Mouse (Mus musculus) forebrain, postnatal 0 days (tissue): ENCODE data around the gene Ggct. TPM values are rescaled to one million over a fixed set of nuclear protein-coding genes. Genes with fewer than 3 reads are reported as not detected.
A peak's percentile ranks its signal among the peaks of the same experiment; 100 is the strongest.

Experiments used
- ATAC-seq: fragments of 200-750 bp; cut with Nextera tagmentation; 2 replicates; pipeline ENCODE4 v1.8.0; 2017; ENCODE audit warnings: mild to moderate bottlenecking, moderate library complexity
- DNase-seq: peaks from one replicate; pipeline ENCODE4 v3.0.0-alpha.2; 2015
- H3K27ac ChIP-seq: fragments of 300-500 bp; sonication (generic); 2 replicates; pipeline ENCODE4 v1.5.1; 2014; ENCODE audit warnings: low read depth, mild to moderate bottlenecking, antibody characterized with exemption, low read length, moderate library complexity, mixed read lengths
- H3K27me3 ChIP-seq: fragments of 300-500 bp; sonication (generic); 2 replicates; pipeline ENCODE4 v1.6.1; 2014; ENCODE audit warnings: mild to moderate bottlenecking, low read length, mixed read lengths; ENCODE audit not compliant: insufficient read depth
- H3K36me3 ChIP-seq: fragments of 300-500 bp; sonication (generic); 2 replicates; pipeline ENCODE4 v1.6.1; 2014; ENCODE audit warnings: mild to moderate bottlenecking, moderate library complexity; ENCODE audit not compliant: insufficient read depth
- H3K4me1 ChIP-seq: fragments of 300-500 bp; sonication (generic); 2 replicates; pipeline ENCODE4 v1.6.1; 2014; ENCODE audit warnings: antibody characterized with exemption; ENCODE audit not compliant: insufficient read depth
- H3K4me2 ChIP-seq: fragments of 300-500 bp; sonication (generic); 2 replicates; pipeline ENCODE4 v1.6.1; 2014; ENCODE audit warnings: low read depth, mild to moderate bottlenecking, moderate library complexity
- H3K4me3 ChIP-seq: fragments of 300-500 bp; sonication (generic); 2 replicates; pipeline ENCODE4 v1.5.1; 2014; ENCODE audit warnings: low read depth, low read length, mixed read lengths
- H3K9ac ChIP-seq: fragments of 300-500 bp; sonication (generic); 2 replicates; pipeline ENCODE4 v1.6.1; 2014; ENCODE audit warnings: mild to moderate bottlenecking
- H3K9me3 ChIP-seq: fragments of 300-500 bp; sonication (generic); 2 replicates; pipeline ENCODE4 v1.6.1; 2016; ENCODE audit warnings: low read length
- CTCF ChIP-seq: sonication (generic); IDR thresholded peaks from 2 replicates; pipeline ENCODE4 v1.5.1; 2016; ENCODE audit warnings: antibody characterized with exemption, control low read depth, low read depth
- WGBS: fragments of 180-500 bp; shearing (Covaris S2); extraction: QIAGEN DNeasy Blood & Tissue Kit; methylation state at CpG from one replicate; pipeline ENCODE4 v1.1.7; 2014; 5-methylcytosine and 5-hydroxymethylcytosine counted together
- polyA plus RNA-seq: library from polyadenylated mRNA; unstranded; fragments of >200 nt; fragmentation: Nextera tagmentation; extraction: Ambion mirVana; gene quantifications from 2 replicates; pipeline ENCODE4 v1.2.1, GENCODE M21; 2015
- total RNA-seq: library from RNA; depleted of rRNA; stranded (reverse); fragments of >200 nt; gene quantifications from 2 replicates; pipeline ENCODE4 v1.2.3, GENCODE M21; 2014

The Ggct gene
- total and polyA plus RNA-seq, 2 experiments from 2014 or later: 2.8 to 22.2 TPM

- Histone ChIP-seq H3K36me3 (no peaks in the 10 kb centered on the region), H3K27me3 (peaks cover 17% of the 10 kb centered on the region), H3K4me1 (0 out of 2 replicates have a peak, but pooled peaks cover 5% of the 10 kb centered on the region), H3K9ac (no peak overlapping the region), H3K4me2 (no peak overlapping the region), H3K9me3 (no peaks in the 10 kb centered on the region), H3K27ac (no peak overlapping the region), H3K4me3 (no peak overlapping the region)
- ATAC-seq: no peak
- TF ChIP-seq CTCF: no peak
- 60% methylated on average over 4 of the region's 4 CpGs for WGBS
- DNase-seq: no peak
Measured at GRCm38 (mm10) chr6:55010330-55011091, 17.8 kb upstream of the Ggct start.

DNA sequence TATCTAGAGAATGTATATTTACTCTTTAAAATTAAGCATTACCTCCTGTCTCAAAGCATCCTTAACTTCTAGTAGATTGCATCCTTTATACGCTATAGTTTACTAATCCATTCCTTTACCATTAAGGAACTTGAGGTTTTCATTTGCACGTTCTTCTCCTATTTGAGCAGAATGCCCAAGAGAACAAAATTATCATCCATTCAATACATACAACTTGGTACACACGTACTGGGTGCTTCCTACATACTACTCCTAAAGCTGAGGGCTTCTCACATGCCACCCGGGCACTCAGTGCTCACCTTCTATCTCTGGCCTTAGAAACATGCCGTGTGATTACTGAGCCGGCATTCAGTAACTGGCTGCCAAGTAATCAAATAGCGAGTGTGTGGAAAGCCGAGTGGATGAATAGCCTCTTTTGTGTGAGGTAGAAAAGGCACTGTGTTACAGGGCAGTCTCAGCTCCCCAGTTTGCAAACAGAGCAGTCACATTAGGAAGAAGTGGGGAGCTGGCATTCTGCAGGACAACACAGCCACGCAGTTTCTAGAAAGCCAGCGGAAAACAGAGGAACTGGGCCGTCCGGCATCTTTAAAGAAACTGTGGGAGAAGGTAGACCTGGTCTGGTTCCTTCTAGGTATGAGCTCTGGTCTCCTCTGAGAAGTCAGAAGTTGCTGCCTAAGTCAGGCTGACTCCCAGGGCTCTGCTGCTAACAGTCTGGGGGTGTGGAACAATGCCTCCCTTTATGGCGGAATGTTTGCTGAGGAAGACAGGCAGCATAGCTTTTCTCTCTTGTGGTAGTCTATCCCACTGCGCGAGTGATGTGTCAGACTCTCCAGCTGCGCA, 16.9 kb upstream of the Ggct start:
- no peak overlapping the region; the same call in 1 of the 2 replicates for H3K9ac ChIP-seq
- no peaks in the 10 kb centered on the region for H3K9me3 ChIP-seq
- H3K36me3 ChIP-seq: no peaks in the 10 kb centered on the region
- WGBS: 11% methylated on average over 16 of the region's 16 CpGs
- 0 out of 2 replicates have a peak, but pooled peaks cover 5% of the 10 kb centered on the region for H3K4me1 ChIP-seq
- peaks cover 17% of the 10 kb centered on the region for H3K27me3 ChIP-seq
- no peak for TF ChIP-seq CTCF
- no peak overlapping the region for H3K4me3 ChIP-seq
- H3K27ac ChIP-seq: no peak overlapping the region
- peak; percentile 77 for ATAC-seq
- H3K4me2 ChIP-seq: peak overlapping the region; percentile 24
- DNase-seq: peak; percentile 34

GRCm38 (mm10) chr6:55008401-55008800, 15.7 kb upstream of the Ggct start:
- ATAC-seq (no peak), DNase-seq (no peak)
- TF ChIP-seq CTCF: no peak
- Histone ChIP-seq H3K9me3 (no peaks in the 10 kb centered on the region), H3K4me1 (0 out of 2 replicates have a peak, but pooled peaks cover 5% of the 10 kb centered on the region), H3K4me3 (no peak overlapping the region), H3K9ac (no peak overlapping the region), H3K4me2 (no peak overlapping the region), H3K27ac (no peak overlapping the region), H3K27me3 (peaks cover 17% of the 10 kb centered on the region), H3K36me3 (no peaks in the 10 kb centered on the region)
- WGBS: 86% methylated on average over 8 of the region's 8 CpGs

GRCm38 (mm10) chr6:55003559-55003958, 10.8 kb upstream of the Ggct start:
- Histone ChIP-seq H3K4me1 (no peaks in the 10 kb centered on the region), H3K4me2 (no peak overlapping the region), H3K27ac (no peak overlapping the region), H3K36me3 (no peaks in the 10 kb centered on the region), H3K4me3 (no peak overlapping the region), H3K27me3 (peaks cover 17% of the 10 kb centered on the region), H3K9ac (no peak overlapping the region), H3K9me3 (no peaks in the 10 kb centered on the region)
- no peak for ATAC-seq
- TF ChIP-seq CTCF: no peak
- WGBS: 83% methylated on average over 4 of the region's 4 CpGs
- no peak for DNase-seq

DNA sequence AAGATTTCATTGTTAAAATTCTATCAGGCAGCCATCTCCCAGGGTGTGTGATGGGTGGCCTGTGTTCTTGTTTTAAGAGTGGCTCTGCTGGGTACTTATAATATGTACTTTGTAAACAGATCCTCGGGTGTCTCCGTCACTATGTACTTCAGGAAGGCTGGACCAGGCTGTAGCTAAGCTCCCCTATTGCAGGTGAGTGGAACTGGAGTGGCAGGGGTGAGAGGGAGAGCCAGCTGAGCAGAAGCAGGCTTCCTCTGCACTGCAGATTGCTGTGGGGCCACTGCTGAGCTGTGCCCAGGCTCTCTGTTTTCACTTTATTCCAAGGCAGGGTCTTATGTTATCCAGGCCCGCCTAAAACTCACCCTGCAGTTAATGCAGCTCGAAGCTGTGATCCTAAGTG, 9.7 kb upstream of the Ggct start:
- 75% methylated on average over 4 of the region's 4 CpGs for WGBS
- ATAC-seq: no peak

GRCm38 (mm10) chr6:55001320-55001719, 8.6 kb upstream of the Ggct start:
- H3K27ac ChIP-seq: no peak overlapping the region
- H3K27me3 ChIP-seq: 0 out of 2 replicates have a peak, but pooled peaks cover under 1% of the 10 kb centered on the region
- H3K9ac ChIP-seq: no peak overlapping the region
- no peak overlapping the region for H3K4me2 ChIP-seq
- no peak overlapping the region for H3K4me3 ChIP-seq
- WGBS: 87% methylated on average over 4 of the region's 4 CpGs
- H3K9me3 ChIP-seq: no peaks in the 10 kb centered on the region
- no peak for ATAC-seq
- no peak for TF ChIP-seq CTCF
- H3K4me1 ChIP-seq: no peaks in the 10 kb centered on the region
- DNase-seq: no peak
- H3K36me3 ChIP-seq: no peaks in the 10 kb centered on the region

More for the DNA sequence above, 9.7 kb upstream of the Ggct start:
- DNase-seq: no peak
- no peaks in the 10 kb centered on the region for H3K36me3 ChIP-seq
- H3K27me3 ChIP-seq: peaks cover 8% of the 10 kb centered on the region; the same call in 1 of the 2 replicates
- no peak overlapping the region for H3K9ac ChIP-seq
- no peaks in the 10 kb centered on the region for H3K4me1 ChIP-seq
- no peak overlapping the region for H3K4me2 ChIP-seq
- H3K9me3 ChIP-seq: no peaks in the 10 kb centered on the region
- H3K27ac ChIP-seq: no peak overlapping the region
- TF ChIP-seq CTCF: no peak
- H3K4me3 ChIP-seq: no peak overlapping the region

DNA sequence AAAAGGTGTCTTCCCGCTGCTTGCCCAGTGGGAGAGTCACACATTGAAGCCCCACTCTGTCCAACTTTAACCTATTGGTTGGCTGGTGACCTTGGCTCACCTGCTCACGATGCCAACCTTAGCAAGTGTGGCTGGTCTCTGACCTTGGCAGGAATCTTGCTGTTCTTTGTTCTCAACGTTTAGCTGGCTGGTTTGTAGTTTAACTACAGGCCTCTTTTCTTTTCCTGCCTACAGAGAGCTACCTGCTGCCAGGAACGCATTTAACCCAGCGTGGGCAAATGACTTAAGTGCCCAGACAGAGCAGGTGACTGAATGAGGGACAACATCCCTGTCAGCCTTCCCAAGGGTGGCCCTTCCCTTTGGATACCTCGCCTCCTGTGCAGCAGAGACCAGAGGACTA, 5.0 kb upstream of the Ggct start:
- H3K9ac ChIP-seq: no peak overlapping the region
- H3K27ac ChIP-seq: no peak overlapping the region
- ATAC-seq (no peak), DNase-seq (no peak)
- H3K4me3 ChIP-seq: no peak overlapping the region
- no peak for TF ChIP-seq CTCF
- H3K4me2 ChIP-seq: no peak overlapping the region
- no peaks in the 10 kb centered on the region for H3K9me3 ChIP-seq
- no peaks in the 10 kb centered on the region for H3K4me1 ChIP-seq
- H3K36me3 ChIP-seq: no peaks in the 10 kb centered on the region
- WGBS: 79% methylated on average over 6 of the region's 6 CpGs
- 0 out of 2 replicates have a peak, but pooled peaks cover 4% of the 10 kb centered on the region for H3K27me3 ChIP-seq
